Mouse (Mus musculus) lung, embryonic 14.5 days (tissue): Measurements from ENCODE around the gene Impg1. TPM values are rescaled to one million over a fixed set of nuclear protein-coding genes. Genes with fewer than 3 reads are reported as not detected.
A peak's percentile ranks its signal among the peaks of the same experiment; 100 is the strongest.

Experiments
- ATAC-seq: fragments of 200-750 bp; cut with Nextera tagmentation; 2 replicates; pipeline ENCODE4 v1.8.0; 2017; ENCODE audit warnings: mild to moderate bottlenecking, moderate TSS enrichment, moderate library complexity; ENCODE audit not compliant: insufficient read depth
- DNase-seq: peaks from one replicate; pipeline ENCODE4 v3.0.0-alpha.2; 2015
- H3K27ac ChIP-seq: fragments of 300-500 bp; sonication (generic); 2 replicates; pipeline ENCODE4 v1.5.1; 2014; ENCODE audit warnings: low read depth, mild to moderate bottlenecking, moderate library complexity
- H3K27me3 ChIP-seq: fragments of 300-500 bp; sonication (generic); 2 replicates; pipeline ENCODE4 v1.6.1; 2014; ENCODE audit warnings: low read length, control low read depth; ENCODE audit not compliant: insufficient read depth
- H3K36me3 ChIP-seq: fragments of 300-500 bp; sonication (generic); 2 replicates; pipeline ENCODE4 v1.6.1; 2014; ENCODE audit warnings: control low read depth; ENCODE audit not compliant: insufficient read depth
- H3K4me1 ChIP-seq: fragments of 300-500 bp; sonication (generic); 2 replicates; pipeline ENCODE4 v1.6.1; 2014; ENCODE audit warnings: antibody characterized with exemption, control low read depth; ENCODE audit not compliant: insufficient read depth
- H3K4me2 ChIP-seq: fragments of 300-500 bp; sonication (generic); 2 replicates; pipeline ENCODE4 v1.6.1; 2014; ENCODE audit warnings: mild to moderate bottlenecking
- H3K4me3 ChIP-seq: fragments of 300-500 bp; sonication (generic); 2 replicates; pipeline ENCODE4 v1.5.1; 2014; ENCODE audit warnings: low read depth, low read length
- H3K9ac ChIP-seq: fragments of 300-500 bp; sonication (generic); 2 replicates; pipeline ENCODE4 v1.6.1; 2014
- H3K9me3 ChIP-seq: fragments of 300-500 bp; sonication (generic); 2 replicates; pipeline ENCODE4 v1.6.1; 2016; ENCODE audit warnings: low read depth, low read length, control low read depth
- CTCF ChIP-seq: IDR thresholded peaks from 2 replicates; pipeline ENCODE4 v1.5.1; 2016; ENCODE audit warnings: antibody characterized with exemption, low read depth
- WGBS: fragments of 180-500 bp; shearing (Covaris S2); extraction: QIAGEN DNeasy Blood & Tissue Kit; methylation state at CpG from one replicate; pipeline ENCODE4 v1.1.7; 2014; 5-methylcytosine and 5-hydroxymethylcytosine counted together
- polyA plus RNA-seq: library from polyadenylated mRNA; unstranded; fragments of >200 nt; fragmentation: Nextera tagmentation; extraction: Ambion mirVana; gene quantifications from 2 replicates; pipeline ENCODE4 v1.2.1, GENCODE M21; 2014

Gene Impg1
- polyA plus RNA-seq, 1 experiment from 2014 or later = 0.05 TPM

GRCm38 (mm10) chr9:80342520-80342919, 122.8 kb downstream of the Impg1 start:
- H3K27me3 ChIP-seq = no peaks in the 10 kb centered on the region
- no peak overlapping the region for H3K4me2 ChIP-seq
- no peak for TF ChIP-seq CTCF
- H3K4me1 ChIP-seq = no peaks in the 10 kb centered on the region
- no peaks in the 10 kb centered on the region for H3K9me3 ChIP-seq
- H3K4me3 ChIP-seq = no peak overlapping the region
- ATAC-seq = no peak
- 75% methylated on average over 6 of the region's 6 CpGs for WGBS
- no peak overlapping the region for H3K9ac ChIP-seq
- H3K36me3 ChIP-seq = no peaks in the 10 kb centered on the region
- H3K27ac ChIP-seq = no peak overlapping the region
- DNase-seq = no peak

GRCm38 (mm10) chr9:80341756-80342155, 123.5 kb downstream of the Impg1 start:
- no peak overlapping the region for H3K4me3 ChIP-seq
- ATAC-seq = no peak

DNA sequence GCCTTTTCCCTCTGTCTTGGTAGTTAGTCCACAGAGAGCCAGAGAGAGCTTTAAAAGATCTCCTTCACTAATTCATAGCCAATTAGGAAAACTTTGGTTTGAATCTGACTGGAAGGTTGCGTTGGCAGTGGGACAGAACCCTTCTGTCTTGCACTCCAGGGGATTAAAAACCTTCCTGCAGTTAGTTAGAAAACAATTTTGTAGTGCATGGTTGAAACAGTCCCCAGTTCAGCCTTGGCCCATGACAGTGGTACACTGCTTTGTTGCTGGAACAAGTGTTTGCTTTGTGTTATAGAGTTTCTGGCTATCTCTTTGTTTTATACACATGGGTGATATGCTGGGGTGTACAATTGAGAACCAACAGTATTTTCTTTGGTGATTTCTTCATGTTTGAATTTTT, 124.4 kb downstream of the Impg1 start:
- Histone ChIP-seq H3K36me3 (no peaks in the 10 kb centered on the region), H3K4me2 (no peak overlapping the region), H3K4me1 (no peaks in the 10 kb centered on the region), H3K4me3 (no peak overlapping the region), H3K27ac (no peak overlapping the region), H3K27me3 (no peaks in the 10 kb centered on the region), H3K9ac (no peak overlapping the region), H3K9me3 (no peaks in the 10 kb centered on the region)
- TF ChIP-seq CTCF = no peak
- DNase-seq (no peak), ATAC-seq (no peak)
- WGBS = 85% methylated on average over 1 of the region's 1 CpGs

More at GRCm38 (mm10) chr9:80341756-80342155, 123.5 kb downstream of the Impg1 start:
- Histone ChIP-seq H3K36me3 (no peaks in the 10 kb centered on the region), H3K27me3 (no peaks in the 10 kb centered on the region), H3K27ac (no peak overlapping the region), H3K4me2 (no peak overlapping the region), H3K9me3 (no peaks in the 10 kb centered on the region), H3K4me1 (no peaks in the 10 kb centered on the region), H3K9ac (no peak overlapping the region)
- WGBS = 93% methylated on average over 16 of the region's 16 CpGs
- no peak for TF ChIP-seq CTCF
- no peak for DNase-seq

GRCm38 (mm10) chr9:80338026-80338425, 127.3 kb downstream of the Impg1 start:
- TF ChIP-seq CTCF = no peak
- H3K9me3 ChIP-seq = no peaks in the 10 kb centered on the region
- H3K4me1 ChIP-seq = no peaks in the 10 kb centered on the region; the same call in none of the 2 replicates
- peak; percentile 17 for DNase-seq
- no peak for ATAC-seq
- H3K36me3 ChIP-seq = no peaks in the 10 kb centered on the region
- no peak overlapping the region for H3K9ac ChIP-seq
- no peak overlapping the region for H3K4me3 ChIP-seq
- H3K27ac ChIP-seq = no peak overlapping the region
- 77% methylated on average over 6 of the region's 6 CpGs for WGBS
- H3K27me3 ChIP-seq = no peaks in the 10 kb centered on the region
- H3K4me2 ChIP-seq = no peak overlapping the region

DNA sequence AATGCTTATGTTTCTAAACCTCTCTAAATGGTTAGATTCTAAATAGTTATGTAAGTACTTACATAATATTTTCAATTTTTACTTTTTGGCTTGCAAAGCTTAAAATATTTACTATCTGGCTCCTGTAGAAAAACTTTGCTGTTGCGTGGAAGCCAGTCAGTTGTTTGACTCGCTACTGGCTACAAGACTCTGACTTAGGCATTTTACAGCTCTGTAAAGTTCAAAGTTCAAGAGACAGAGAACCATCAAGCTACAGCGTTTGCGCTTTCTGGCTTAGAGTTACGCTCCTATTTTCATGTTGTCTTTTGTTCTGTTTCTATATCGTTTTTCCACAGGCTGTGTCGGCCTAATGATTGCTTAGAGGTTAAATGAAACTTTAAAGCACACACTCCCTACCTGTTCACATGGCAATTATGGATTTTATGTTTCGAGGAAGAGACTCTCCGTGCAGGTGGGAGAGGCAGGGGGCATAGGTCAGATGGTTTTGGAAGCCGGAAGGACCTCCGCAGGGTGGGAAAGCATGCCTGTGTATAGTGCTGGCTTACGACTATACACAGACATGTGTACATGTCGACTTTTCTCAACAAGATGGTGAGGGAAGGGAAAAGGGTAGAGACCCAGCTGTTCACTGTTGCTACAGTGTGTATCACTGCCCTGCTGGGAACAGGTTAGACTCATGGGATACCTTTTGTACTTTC, 129.5 kb downstream of the Impg1 start:
- TF ChIP-seq CTCF = no peak
- WGBS = 75% methylated on average over 13 of the region's 13 CpGs
- Histone ChIP-seq H3K36me3 (no peaks in the 10 kb centered on the region), H3K9ac (no peak overlapping the region), H3K27ac (no peak overlapping the region), H3K4me3 (no peak overlapping the region), H3K4me2 (no peak overlapping the region), H3K9me3 (no peaks in the 10 kb centered on the region), H3K27me3 (no peaks in the 10 kb centered on the region), H3K4me1 (no peaks in the 10 kb centered on the region; the same call in none of the 2 replicates)
- ATAC-seq = no peak
- no peak for DNase-seq

GRCm38 (mm10) chr9:80333998-80334605, 131.2 kb downstream of the Impg1 start:
- no peaks in the 10 kb centered on the region for H3K36me3 ChIP-seq
- 41% methylated on average over 14 of the region's 14 CpGs for whole genome bisulfite sequencing
- H3K9ac ChIP-seq = peak overlapping the region; percentile 16; the same call in 1 of the 2 replicates
- ATAC-seq (peak; percentile 26; the same call in 1 of the 2 replicates), DNase-seq (peak; percentile 23)
- no peak overlapping the region for H3K27ac ChIP-seq
- TF ChIP-seq CTCF = no peak
- no peaks in the 10 kb centered on the region; the same call in none of the 2 replicates for H3K4me1 ChIP-seq
- no peaks in the 10 kb centered on the region for H3K27me3 ChIP-seq
- 0 out of 2 replicates have a peak overlapping the region, but pooled peaks have one; percentile 0 for H3K4me3 ChIP-seq
- peak overlapping the region; percentile 48 for H3K4me2 ChIP-seq
- no peaks in the 10 kb centered on the region for H3K9me3 ChIP-seq

DNA sequence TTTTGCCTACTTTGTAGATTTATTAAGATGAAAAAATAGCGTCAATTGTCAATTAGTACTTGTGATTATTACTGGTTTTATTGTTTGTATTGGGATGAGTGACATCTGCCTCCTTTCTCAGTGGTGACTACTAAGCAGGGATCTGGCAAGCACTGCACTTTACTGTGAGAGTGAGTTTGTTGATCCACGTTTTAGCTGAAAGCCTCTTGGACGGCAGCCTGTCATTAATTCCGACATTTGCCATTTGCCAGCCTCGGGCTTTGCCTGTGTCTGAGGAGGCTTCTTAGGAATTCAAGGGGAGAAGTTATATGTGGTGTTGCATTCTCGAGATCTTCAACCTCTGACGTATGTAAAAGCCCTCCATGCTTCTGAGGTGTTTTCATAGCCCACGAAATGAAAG, 131.8 kb downstream of the Impg1 start:
- 27% methylated on average over 8 of the region's 8 CpGs for WGBS

More for the DNA sequence above, 131.8 kb downstream of the Impg1 start:
- H3K27me3 ChIP-seq = no peaks in the 10 kb centered on the region
- peak; percentile 35 for DNase-seq
- H3K4me1 ChIP-seq = no peaks in the 10 kb centered on the region; the same call in none of the 2 replicates
- no peaks in the 10 kb centered on the region for H3K9me3 ChIP-seq
- TF ChIP-seq CTCF = no peak
- peak overlapping the region; percentile 48 for H3K4me2 ChIP-seq
- ATAC-seq = peak; percentile 13; the same call in 1 of the 2 replicates
- H3K36me3 ChIP-seq = no peaks in the 10 kb centered on the region
- H3K4me3 ChIP-seq = 0 out of 2 replicates have a peak overlapping the region, but pooled peaks have one; percentile 0
- no peak overlapping the region for H3K27ac ChIP-seq
- H3K9ac ChIP-seq = peak overlapping the region; percentile 38; the same call in 1 of the 2 replicates
